Mouse (Mus musculus) brain, embryonic 14.5 days (tissue): Measurements from ENCODE around the gene Scfd2. TPM values are rescaled to one million over a fixed set of nuclear protein-coding genes. Genes with fewer than 3 reads are reported as not detected.

Experiments
- DNase-seq: peaks from one replicate; pipeline ENCODE4 v3.0.0-alpha.2; 2011; ENCODE audit warnings: low read depth
- CTCF ChIP-seq: fragments of 200-500 bp; IDR thresholded peaks from 2 replicates; pipeline ENCODE4 v1.5.1; 2012; ENCODE audit warnings: inconsistent platforms, mild to moderate bottlenecking, moderate library complexity, borderline replicate concordance; ENCODE audit not compliant: insufficient read depth, insufficient read length; ENCODE audit errors: extremely low read depth
- POLR2A ChIP-seq: fragments of 200-500 bp; IDR thresholded peaks from 2 replicates; pipeline ENCODE4 v1.6.1; 2012; ENCODE audit warnings: mild to moderate bottlenecking, inconsistent platforms, borderline replicate concordance; ENCODE audit not compliant: poor library complexity, insufficient read depth, insufficient read length, severe bottlenecking; ENCODE audit errors: extremely low read depth
- polyA plus RNA-seq: library from polyadenylated mRNA; depleted of rRNA; stranded (reverse); fragments of >200 nt; gene quantifications from 2 replicates; pipeline ENCODE4 v1.2.3, GENCODE M21; 2012

The Scfd2 gene
- polyA plus RNA-seq, 1 experiment, result 15.4 TPM

GRCm38 (mm10) chr5:74281480-74281879 lies 250.1 kb downstream of the Scfd2 start:
- DNase-seq, result no peak
- TF ChIP-seq CTCF (no peak), POLR2A (no peak)

- no peak for DNase-seq
- TF ChIP-seq CTCF (no peak), POLR2A (no peak)
Observed at GRCm38 (mm10) chr5:74279673-74280072, 251.9 kb downstream of the Scfd2 start.

DNA sequence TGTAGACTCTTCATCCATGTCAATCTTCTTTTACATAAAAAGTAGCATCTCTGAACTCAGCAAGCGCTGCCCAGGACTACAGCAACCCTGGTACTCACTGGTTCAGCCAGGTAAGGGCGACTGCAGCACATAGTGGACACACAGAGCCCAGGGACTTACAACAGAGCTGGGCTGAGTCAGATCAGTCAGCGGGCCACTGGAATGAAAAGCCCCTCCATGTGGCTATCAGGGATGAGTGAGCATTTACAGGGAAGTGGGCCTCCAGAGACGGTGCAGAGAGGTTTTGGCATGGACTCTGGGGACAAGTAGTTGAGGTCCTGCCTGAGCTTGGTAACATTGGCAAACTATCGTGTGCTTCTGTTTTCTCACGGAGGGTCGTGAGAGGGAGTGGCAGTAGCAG lies 253.1 kb downstream of the Scfd2 start:
- TF ChIP-seq CTCF (no peak), POLR2A (no peak)
- no peak for DNase-seq

DNA sequence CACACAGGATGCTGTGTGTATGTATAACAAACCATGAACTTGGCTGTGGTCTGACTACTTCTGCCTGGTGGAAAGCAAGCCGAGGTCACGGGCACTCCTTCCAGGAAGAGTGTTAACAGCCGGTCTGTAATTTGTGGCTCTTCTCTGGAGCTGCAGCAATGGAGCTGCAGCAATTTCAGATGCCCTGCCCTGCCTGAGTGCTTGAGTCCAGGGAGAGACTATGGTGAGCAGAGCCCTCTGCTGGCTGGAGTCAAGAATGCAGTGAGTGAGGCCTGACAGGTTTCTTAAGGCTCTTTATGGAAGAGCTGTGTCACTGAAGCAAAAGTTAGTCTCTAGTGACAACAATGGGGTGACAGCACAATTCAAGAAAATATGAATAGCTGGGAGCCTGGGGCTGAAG lies 253.8 kb downstream of the Scfd2 start:
- TF ChIP-seq POLR2A (no peak), CTCF (peak; percentile 94)
- DNase-seq, result peak; percentile 96

- TF ChIP-seq POLR2A (no peak), CTCF (no peak)
- peak; percentile 35 for DNase-seq
Observed at GRCm38 (mm10) chr5:74277216-74277615, 254.3 kb downstream of the Scfd2 start.

GRCm38 (mm10) chr5:74273313-74273712 lies 258.2 kb downstream of the Scfd2 start:
- TF ChIP-seq CTCF, result no peak
- TF ChIP-seq POLR2A, result no peak

GRCm38 (mm10) chr5:74267736-74268369 lies 263.7 kb downstream of the Scfd2 start:
- peak; percentile 33 for DNase-seq
- TF ChIP-seq CTCF (no peak), POLR2A (no peak)

More at GRCm38 (mm10) chr5:74273313-74273712, 258.2 kb downstream of the Scfd2 start:
- DNase-seq, result no peak

DNA sequence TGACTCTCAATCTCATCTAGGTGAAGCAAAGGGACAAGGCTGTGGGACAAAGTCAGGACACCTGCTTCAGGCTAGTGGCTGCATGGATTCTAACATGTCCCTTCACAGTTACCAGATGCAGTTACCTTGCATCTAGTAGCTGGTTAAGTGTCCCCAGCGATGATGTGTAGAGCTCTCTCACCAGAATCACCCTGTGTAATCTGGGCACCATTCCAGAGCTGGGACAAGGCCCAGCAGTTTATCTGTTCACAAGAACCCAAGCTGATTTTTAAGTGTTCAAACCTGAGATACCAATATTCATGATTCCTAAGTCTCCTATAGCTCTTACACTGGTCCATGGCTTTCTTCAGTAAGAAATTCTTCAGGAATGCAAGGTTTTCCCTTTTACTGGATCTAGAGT lies 264.4 kb downstream of the Scfd2 start:
- TF ChIP-seq CTCF (no peak), POLR2A (no peak)
- DNase-seq, result no peak

- TF ChIP-seq POLR2A (no peak), CTCF (no peak)
- DNase-seq, result no peak
Observed at GRCm38 (mm10) chr5:74266476-74266819, 265.1 kb downstream of the Scfd2 start.

- peak; percentile 21 for DNase-seq
- no peak for TF ChIP-seq CTCF
- TF ChIP-seq POLR2A, result no peak
Observed at GRCm38 (mm10) chr5:74265601-74266475, 265.7 kb downstream of the Scfd2 start.

GRCm38 (mm10) chr5:74265151-74265550 lies 266.4 kb downstream of the Scfd2 start:
- TF ChIP-seq CTCF (no peak), POLR2A (no peak)
- DNase-seq, result no peak

GRCm38 (mm10) chr5:74264541-74264940 lies 267.0 kb downstream of the Scfd2 start:
- TF ChIP-seq POLR2A (no peak), CTCF (no peak)
- no peak for DNase-seq

- TF ChIP-seq POLR2A (no peak), CTCF (no peak)
- peak; percentile 42 for DNase-seq
Observed at GRCm38 (mm10) chr5:74261016-74261415, 270.5 kb downstream of the Scfd2 start.
